Mouse (Mus musculus) limb, embryonic 13.5 days (tissue): Measurements from ENCODE around the gene Olfr741. TPM values are rescaled to one million over a fixed set of nuclear protein-coding genes. Genes with fewer than 3 reads are reported as not detected.

Experiments used
- ATAC-seq: fragments of 200-750 bp; cut with Nextera tagmentation; 2 replicates; pipeline ENCODE4 v1.8.0; 2017; ENCODE audit warnings: low read depth, moderate number of reproducible peaks, moderate TSS enrichment; ENCODE audit not compliant: low FRiP score
- H3K27ac ChIP-seq: fragments of 300-500 bp; sonication (generic); 2 replicates; pipeline ENCODE4 v1.5.1; 2015; ENCODE audit warnings: inconsistent platforms, mild to moderate bottlenecking, moderate library complexity
- H3K27me3 ChIP-seq: fragments of 300-500 bp; sonication (generic); 2 replicates; pipeline ENCODE4 v1.6.1; 2015; ENCODE audit warnings: mild to moderate bottlenecking, inconsistent platforms
- H3K36me3 ChIP-seq: fragments of 300-500 bp; sonication (generic); 2 replicates; pipeline ENCODE4 v1.6.1; 2015; ENCODE audit warnings: inconsistent platforms, mild to moderate bottlenecking, moderate library complexity
- H3K4me1 ChIP-seq: fragments of 300-500 bp; sonication (generic); 2 replicates; pipeline ENCODE4 v1.6.1; 2015; ENCODE audit warnings: inconsistent platforms
- H3K4me2 ChIP-seq: fragments of 300-500 bp; sonication (generic); replicated peaks from 2 replicates; pipeline ENCODE4 v1.6.1; 2015; ENCODE audit warnings: inconsistent platforms, mild to moderate bottlenecking, moderate library complexity
- H3K4me3 ChIP-seq: fragments of 300-500 bp; sonication (generic); 2 replicates; pipeline ENCODE4 v1.5.1; 2015; ENCODE audit warnings: moderate library complexity, mild to moderate bottlenecking, inconsistent platforms
- H3K9ac ChIP-seq: fragments of 300-500 bp; sonication (generic); 2 replicates; pipeline ENCODE4 v1.6.1; 2015; ENCODE audit warnings: mild to moderate bottlenecking, inconsistent platforms
- H3K9me3 ChIP-seq: fragments of 300-500 bp; sonication (generic); 2 replicates; pipeline ENCODE4 v1.6.1; 2016; ENCODE audit warnings: inconsistent platforms
- WGBS: fragments of 180-500 bp; shearing (Covaris S2); methylation state at CpG from one replicate; pipeline ENCODE4 v1.1.7; 2015; 5-methylcytosine and 5-hydroxymethylcytosine counted together
- polyA plus RNA-seq: library from polyadenylated mRNA; unstranded; fragments of >200 nt; fragmentation: Nextera tagmentation; extraction: Ambion mirVana; gene quantifications from 2 replicates; pipeline ENCODE4 v1.2.1, GENCODE M21; 2015

The Olfr741 gene
- not detected in 2 replicates for polyA plus RNA-seq

GRCm38 (mm10) chr14:50472438-50472837, at the start of gene Olfr741:
TSS of gene Olfr741 (plus strand) at chr14:50472738.
- H3K27ac ChIP-seq: no peak within 1 kb of the TSS
- 73% methylated on average over 2 of the region's 2 CpGs for WGBS
- H3K4me1 ChIP-seq: no peaks in the 10 kb centered on the region
- H3K4me2 ChIP-seq: no peak within 1 kb of the TSS
- no peak within 1 kb of the TSS for H3K9ac ChIP-seq
- H3K36me3 ChIP-seq: no peaks in the 10 kb centered on the region
- no peak within 1 kb of the TSS for H3K4me3 ChIP-seq
- no peak for ATAC-seq
- no peaks in the 10 kb centered on the region for H3K27me3 ChIP-seq
- no peaks in the 10 kb centered on the region for H3K9me3 ChIP-seq

- no peak within 1 kb of the TSS for H3K9ac ChIP-seq
- H3K4me3 ChIP-seq: no peak within 1 kb of the TSS
- H3K27ac ChIP-seq: no peak within 1 kb of the TSS
- H3K4me1 ChIP-seq: no peaks in the 10 kb centered on the region
- WGBS: 82% methylated on average over 3 of the region's 3 CpGs
- 0 out of 2 replicates have a peak, but pooled peaks cover 2% of the 10 kb centered on the region for H3K9me3 ChIP-seq
- ATAC-seq: no peak
- no peaks in the 10 kb centered on the region for H3K27me3 ChIP-seq
- no peak within 1 kb of the TSS for H3K4me2 ChIP-seq
- no peaks in the 10 kb centered on the region for H3K36me3 ChIP-seq
Observed at GRCm38 (mm10) chr14:50445245-50445644, 27.3 kb upstream of the Olfr741 start, which contains the start of gene Olfr740. TSS of gene Olfr740 (plus strand) at chr14:50445545.

- H3K27me3 ChIP-seq: no peaks in the 10 kb centered on the region
- no peak overlapping the region for H3K4me2 ChIP-seq
- no peak for ATAC-seq
- no peak overlapping the region for H3K27ac ChIP-seq
- WGBS: 66% methylated on average over 2 of the region's 2 CpGs
- no peaks in the 10 kb centered on the region for H3K36me3 ChIP-seq
- no peak overlapping the region for H3K9ac ChIP-seq
- H3K4me1 ChIP-seq: no peaks in the 10 kb centered on the region
- H3K4me3 ChIP-seq: no peak overlapping the region
- no peaks in the 10 kb centered on the region; the same call in 1 of the 2 replicates for H3K9me3 ChIP-seq
Observed at GRCm38 (mm10) chr14:50478406-50478805, 5.9 kb downstream of the Olfr741 start.

GRCm38 (mm10) chr14:50503300-50503699, 30.8 kb downstream of the Olfr741 start, which contains the start of gene Olfr742:
TSS of gene Olfr742 (plus strand) at chr14:50503600.
- 56% methylated on average over 2 of the region's 2 CpGs for whole genome bisulfite sequencing
- no peak within 1 kb of the TSS for H3K27ac ChIP-seq
- no peaks in the 10 kb centered on the region for H3K4me1 ChIP-seq
- H3K9ac ChIP-seq: no peak within 1 kb of the TSS
- no peak for ATAC-seq
- no peak within 1 kb of the TSS for H3K4me3 ChIP-seq
- H3K36me3 ChIP-seq: no peaks in the 10 kb centered on the region
- H3K4me2 ChIP-seq: no peak within 1 kb of the TSS
- H3K27me3 ChIP-seq: no peaks in the 10 kb centered on the region
- no peaks in the 10 kb centered on the region for H3K9me3 ChIP-seq

- no peaks in the 10 kb centered on the region for H3K36me3 ChIP-seq
- H3K4me2 ChIP-seq: no peak within 1 kb of the TSS
- no peak within 1 kb of the TSS for H3K4me3 ChIP-seq
- no peaks in the 10 kb centered on the region for H3K27me3 ChIP-seq
- ATAC-seq: no peak
- H3K4me1 ChIP-seq: no peaks in the 10 kb centered on the region
- H3K9ac ChIP-seq: no peak within 1 kb of the TSS
- no peaks in the 10 kb centered on the region for H3K9me3 ChIP-seq
- H3K27ac ChIP-seq: no peak within 1 kb of the TSS
Observed at GRCm38 (mm10) chr14:50521539-50521938, 49.0 kb downstream of the Olfr741 start, which contains the start of gene Olfr743. TSS of gene Olfr743 (plus strand) at chr14:50521839.

Other genes starting within 250 kb of the Olfr741 start
- gene Olfr731, start 230.9 kb upstream of the Olfr741 start, polyA plus RNA-seq: not detected in 2 replicates
- not detected in 2 replicates for gene Olfr732, start 188.5 kb upstream of the Olfr741 start, polyA plus RNA-seq
- not detected in 2 replicates for gene Olfr733, start 171.2 kb upstream of the Olfr741 start, polyA plus RNA-seq
- gene Olfr734, start 146.0 kb upstream of the Olfr741 start, polyA plus RNA-seq: not detected in 2 replicates
- gene Olfr735, start 123.9 kb upstream of the Olfr741 start, polyA plus RNA-seq: not detected in 2 replicates
- not detected in 2 replicates for gene Tlr11, start 114.8 kb upstream of the Olfr741 start, polyA plus RNA-seq
- not detected in 2 replicates for gene Olfr736, start 91.6 kb upstream of the Olfr741 start, polyA plus RNA-seq
- gene Olfr738, start 65.2 kb upstream of the Olfr741 start, polyA plus RNA-seq: not detected in 2 replicates
- not detected in 2 replicates for gene Olfr739, start 54.1 kb upstream of the Olfr741 start, polyA plus RNA-seq
- not detected in 2 replicates for gene Olfr740, start 27.2 kb upstream of the Olfr741 start, polyA plus RNA-seq
- gene Olfr742, start 30.9 kb downstream of the Olfr741 start, polyA plus RNA-seq: not detected in 2 replicates
- gene Olfr743, start 49.1 kb downstream of the Olfr741 start, polyA plus RNA-seq: not detected in 2 replicates
- not detected in 2 replicates for gene Olfr744, start 142.1 kb downstream of the Olfr741 start, polyA plus RNA-seq
- gene Olfr745, start 166.7 kb downstream of the Olfr741 start, polyA plus RNA-seq: not detected in 2 replicates
- not detected in 2 replicates for gene Olfr746, start 174.3 kb downstream of the Olfr741 start, polyA plus RNA-seq
- gene Olfr747, start 220.5 kb downstream of the Olfr741 start, polyA plus RNA-seq: not detected in 2 replicates
- gene Olfr748, start 234.6 kb downstream of the Olfr741 start, polyA plus RNA-seq: not detected in 2 replicates